Mouse (Mus musculus) kidney, embryonic 15.5 days (tissue): ENCODE results near the gene Zmym4. TPM values are rescaled to one million over a fixed set of nuclear protein-coding genes. Genes with fewer than 3 reads are reported as not detected.
"Not testable (repeated sequence)": the region's sequence is repeated elsewhere in the genome, so short reads cannot be mapped to it uniquely, and the experiment has no call there.

Experiments
- ATAC-seq: fragments of 200-750 bp; cut with Nextera tagmentation; replicated peaks from 2 replicates; pipeline ENCODE4 v1.8.0; 2017; ENCODE audit warnings: moderate TSS enrichment; ENCODE audit not compliant: low FRiP score
- H3K27ac ChIP-seq: fragments of 300-500 bp; sonication (generic); 2 replicates; pipeline ENCODE4 v1.5.1; 2015; ENCODE audit warnings: mild to moderate bottlenecking, inconsistent platforms
- H3K27me3 ChIP-seq: fragments of 300-500 bp; sonication (generic); 2 replicates; pipeline ENCODE4 v1.6.1; 2015; ENCODE audit warnings: inconsistent platforms
- H3K36me3 ChIP-seq: fragments of 300-500 bp; sonication (generic); 2 replicates; pipeline ENCODE4 v1.6.1; 2015; ENCODE audit warnings: inconsistent platforms
- H3K4me1 ChIP-seq: fragments of 300-500 bp; sonication (generic); 2 replicates; pipeline ENCODE4 v1.6.1; 2015; ENCODE audit warnings: inconsistent platforms
- H3K4me2 ChIP-seq: fragments of 300-500 bp; sonication (generic); 2 replicates; pipeline ENCODE4 v1.6.1; 2015; ENCODE audit warnings: moderate library complexity, mild to moderate bottlenecking, inconsistent platforms
- H3K4me3 ChIP-seq: fragments of 300-500 bp; sonication (generic); replicated peaks from 2 replicates; pipeline ENCODE4 v1.5.1; 2015; ENCODE audit warnings: mild to moderate bottlenecking, inconsistent platforms
- H3K9ac ChIP-seq: fragments of 300-500 bp; sonication (generic); 2 replicates; pipeline ENCODE4 v1.6.1; 2015; ENCODE audit warnings: mild to moderate bottlenecking, inconsistent platforms
- H3K9me3 ChIP-seq: fragments of 300-500 bp; sonication (generic); replicated peaks from 2 replicates; pipeline ENCODE4 v1.6.1; 2016; ENCODE audit warnings: inconsistent platforms
- WGBS: fragments of 180-500 bp; shearing (Covaris S2); methylation state at CpG from one replicate; pipeline ENCODE4 v1.1.7; 2015; ENCODE audit warnings: mixed read lengths; 5-methylcytosine and 5-hydroxymethylcytosine counted together
- polyA plus RNA-seq: library from polyadenylated mRNA; unstranded; fragments of >200 nt; fragmentation: Nextera tagmentation; extraction: Ambion mirVana; gene quantifications from 2 replicates; pipeline ENCODE4 v1.2.1, GENCODE M21; 2015

The Zmym4 gene
- polyA plus RNA-seq, 1 experiment from 2014 or later, result 20.3 TPM

GRCm38 (mm10) chr4:126983736-126984525 lies 16.0 kb upstream of the Zmym4 start:
- not testable (repeated sequence) for H3K36me3 ChIP-seq, H3K4me1 ChIP-seq, H3K27ac ChIP-seq, H3K9me3 ChIP-seq, H3K9ac ChIP-seq, H3K4me3 ChIP-seq, H3K4me2 ChIP-seq, ATAC-seq, H3K27me3 ChIP-seq
- WGBS, result 82% methylated on average over 13 of the region's 13 CpGs

GRCm38 (mm10) chr4:126983321-126983720 lies 15.4 kb upstream of the Zmym4 start:
- no peak overlapping the region for H3K9ac ChIP-seq
- no peak overlapping the region for H3K27ac ChIP-seq
- no peaks in the 10 kb centered on the region for H3K9me3 ChIP-seq
- no peak overlapping the region for H3K4me2 ChIP-seq
- no peaks in the 10 kb centered on the region for H3K27me3 ChIP-seq
- H3K4me1 ChIP-seq, result no peaks in the 10 kb centered on the region
- H3K36me3 ChIP-seq, result no peaks in the 10 kb centered on the region
- H3K4me3 ChIP-seq, result no peak overlapping the region
- WGBS, result 71% methylated on average over 3 of the region's 3 CpGs
- ATAC-seq, result no peak

- Histone ChIP-seq H3K4me1 (no peaks in the 10 kb centered on the region), H3K27ac (no peak overlapping the region), H3K4me3 (no peak overlapping the region), H3K9me3 (no peaks in the 10 kb centered on the region), H3K36me3 (no peaks in the 10 kb centered on the region), H3K4me2 (no peak overlapping the region), H3K27me3 (no peaks in the 10 kb centered on the region), H3K9ac (no peak overlapping the region)
- 83% methylated on average over 3 of the region's 3 CpGs for WGBS
- no peak for ATAC-seq
Observed at GRCm38 (mm10) chr4:126978706-126979105, 10.8 kb upstream of the Zmym4 start.

- Histone ChIP-seq H3K36me3 (no peaks in the 10 kb centered on the region), H3K27me3 (no peaks in the 10 kb centered on the region), H3K4me1 (no peaks in the 10 kb centered on the region), H3K4me2 (no peak overlapping the region), H3K9me3 (no peaks in the 10 kb centered on the region), H3K9ac (no peak overlapping the region), H3K4me3 (no peak overlapping the region), H3K27ac (no peak overlapping the region)
- no peak for ATAC-seq
Observed at GRCm38 (mm10) chr4:126977467-126977866, 9.5 kb upstream of the Zmym4 start.

- Histone ChIP-seq H3K9ac (peak overlapping the region; percentile 93), H3K4me2 (peak overlapping the region; percentile 61), H3K27me3 (no peaks in the 10 kb centered on the region), H3K27ac (peak overlapping the region; percentile 97), H3K4me3 (peak overlapping the region; percentile 85), H3K9me3 (no peaks in the 10 kb centered on the region), H3K36me3 (no peaks in the 10 kb centered on the region), H3K4me1 (peaks cover 8% of the 10 kb centered on the region)
- 3% methylated on average over 26 of the region's 53 CpGs for WGBS
- peak; percentile 60 for ATAC-seq
Observed at GRCm38 (mm10) chr4:126967241-126967863, 583 bp downstream of the Zmym4 start.

- H3K4me3 ChIP-seq, result no peak overlapping the region
- H3K36me3 ChIP-seq, result no peaks in the 10 kb centered on the region
- no peaks in the 10 kb centered on the region for H3K9me3 ChIP-seq
- no peaks in the 10 kb centered on the region for H3K27me3 ChIP-seq
- H3K27ac ChIP-seq, result no peak overlapping the region
- no peak for ATAC-seq
- no peak overlapping the region for H3K4me2 ChIP-seq
- no peaks in the 10 kb centered on the region for H3K4me1 ChIP-seq
- H3K9ac ChIP-seq, result no peak overlapping the region
Observed at GRCm38 (mm10) chr4:126958682-126959081, 9.3 kb downstream of the Zmym4 start.

- no peak overlapping the region for H3K4me2 ChIP-seq
- no peak overlapping the region for H3K9ac ChIP-seq
- no peaks in the 10 kb centered on the region for H3K27me3 ChIP-seq
- no peak for ATAC-seq
- no peak overlapping the region for H3K4me3 ChIP-seq
- H3K36me3 ChIP-seq, result no peaks in the 10 kb centered on the region
- no peaks in the 10 kb centered on the region for H3K9me3 ChIP-seq
- H3K4me1 ChIP-seq, result no peaks in the 10 kb centered on the region
- H3K27ac ChIP-seq, result no peak overlapping the region
- WGBS, result 83% methylated on average over 2 of the region's 2 CpGs
Observed at GRCm38 (mm10) chr4:126958261-126958660, 9.7 kb downstream of the Zmym4 start.

- H3K4me3 ChIP-seq, result no peak overlapping the region
- no peaks in the 10 kb centered on the region for H3K27me3 ChIP-seq
- H3K9me3 ChIP-seq, result no peaks in the 10 kb centered on the region
- H3K27ac ChIP-seq, result no peak overlapping the region
- no peaks in the 10 kb centered on the region for H3K4me1 ChIP-seq
- no peak for ATAC-seq
- WGBS, result 98% methylated on average over 3 of the region's 3 CpGs
- H3K4me2 ChIP-seq, result no peak overlapping the region
- no peak overlapping the region for H3K9ac ChIP-seq
- no peaks in the 10 kb centered on the region for H3K36me3 ChIP-seq
Observed at GRCm38 (mm10) chr4:126957434-126957833, 10.5 kb downstream of the Zmym4 start.

- H3K9me3 ChIP-seq, H3K27ac ChIP-seq, H3K9ac ChIP-seq, ATAC-seq, H3K4me2 ChIP-seq, H3K4me3 ChIP-seq, H3K27me3 ChIP-seq, H3K4me1 ChIP-seq: not testable (repeated sequence)
- H3K36me3 ChIP-seq, result peaks cover 15% of the 10 kb centered on the region
- 82% methylated on average over 4 of the region's 4 CpGs for WGBS
Observed at GRCm38 (mm10) chr4:126950801-126951200, 17.1 kb downstream of the Zmym4 start.

- no peak for ATAC-seq
- Histone ChIP-seq H3K4me3 (no peak overlapping the region), H3K27ac (no peak overlapping the region), H3K4me1 (no peaks in the 10 kb centered on the region), H3K36me3 (peaks cover 42% of the 10 kb centered on the region), H3K9me3 (no peaks in the 10 kb centered on the region), H3K27me3 (no peaks in the 10 kb centered on the region), H3K4me2 (no peak overlapping the region), H3K9ac (no peak overlapping the region)
- WGBS, result 91% methylated on average over 3 of the region's 3 CpGs
Observed at GRCm38 (mm10) chr4:126943421-126943820, 24.5 kb downstream of the Zmym4 start.

- Histone ChIP-seq H3K4me3 (no peak overlapping the region), H3K9me3 (no peaks in the 10 kb centered on the region), H3K4me2 (no peak overlapping the region), H3K27ac (no peak overlapping the region), H3K9ac (no peak overlapping the region), H3K36me3 (peaks cover 45% of the 10 kb centered on the region), H3K4me1 (no peaks in the 10 kb centered on the region), H3K27me3 (no peaks in the 10 kb centered on the region)
- no peak for ATAC-seq
- 100% methylated on average over 3 of the region's 3 CpGs for WGBS
Observed at GRCm38 (mm10) chr4:126942846-126943245, 25.1 kb downstream of the Zmym4 start.

GRCm38 (mm10) chr4:126927701-126928100 lies 40.2 kb downstream of the Zmym4 start:
- H3K4me1 ChIP-seq, result no peaks in the 10 kb centered on the region
- H3K9ac ChIP-seq, result no peak overlapping the region
- H3K27ac ChIP-seq, result no peak overlapping the region
- H3K4me2 ChIP-seq, result no peak overlapping the region
- H3K4me3 ChIP-seq, result no peak overlapping the region
- H3K27me3 ChIP-seq, result no peaks in the 10 kb centered on the region
- ATAC-seq, result no peak
- WGBS, result 86% methylated on average over 1 of the region's 1 CpGs
- H3K9me3 ChIP-seq, result no peaks in the 10 kb centered on the region
- H3K36me3 ChIP-seq, result peaks cover 24% of the 10 kb centered on the region
